In the genomic region with DNA sequence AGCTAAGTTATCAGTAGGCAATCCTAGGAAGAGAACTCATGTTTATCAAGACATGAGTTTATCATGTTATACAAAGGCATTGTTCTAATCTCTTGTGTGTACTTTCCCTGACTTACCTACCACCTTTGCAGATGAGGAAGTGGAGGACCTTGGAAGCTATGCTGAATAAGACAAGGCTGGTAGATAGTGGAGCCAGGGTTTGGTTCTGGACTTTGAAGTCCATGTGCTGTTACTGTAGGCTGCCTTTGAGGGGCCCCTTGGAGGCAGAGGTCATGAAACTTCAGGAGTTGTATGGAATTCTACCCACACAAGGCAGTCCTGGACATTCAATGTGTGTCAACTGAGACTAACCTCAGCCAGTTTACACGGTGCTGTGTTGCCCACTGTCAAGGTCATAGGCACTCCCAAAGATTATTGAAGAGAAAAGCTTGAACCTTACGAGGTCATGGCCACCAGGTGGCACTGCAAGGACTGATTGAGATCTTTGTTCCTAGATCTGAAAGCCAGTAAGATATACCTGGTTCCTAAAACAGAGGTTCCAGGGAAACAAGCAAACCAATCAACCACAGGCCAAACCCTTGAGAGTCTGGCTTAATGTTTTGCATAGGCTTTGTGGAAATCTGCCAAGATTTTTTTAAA, we compare ENCODE assay signal across 8 mouse cellular contexts.
DNase-seq lines count a peak whose midpoint lies in the region; ATAC-seq lines count a peak whose summit lies in the region.

No protein-coding gene starts in this region.

- intact Hi-C loops in left cerebral cortex, postnatal 14 days (cut with DNase I): loop anchor here (5.0 to 10.0 kb wide), 2 partner anchors 69 to 129 kb away; partner anchors contain the start of genes Dapk2 and Herc1

- ATAC-seq in hematopoietic stem cell, adult 5-6 weeks (replicated peaks in 1 of 2; ENCODE audit: insufficient read depth in 1 of 2, low FRiP score in 2 of 2, low TSS enrichment in 1 of 2, low read depth in 1 of 2, poor library complexity in 2 of 2, severe bottlenecking in 2 of 2): peak; percentile 62 to 65; a peak in 2 of 4 replicates
- peak; percentile 37; the same call in 1 of the 2 replicates for ATAC-seq in neutrophil, adult 5-6 weeks (ENCODE audit: extremely low read depth, insufficient number of reproducible peaks, low FRiP score, poor library complexity, severe bottlenecking)

- peak; percentile 47 for DNase-seq in ovary, postnatal 14 days (ENCODE audit: low spot score)
- DNase-seq in ovary, postnatal 10 days (ENCODE audit: low spot score): no peak
- DNase-seq in adrenal gland, postnatal 10 days: peak; percentile 84
- peak; percentile 88 for DNase-seq in embryo, embryonic 11 days
- DNase-seq in left cerebral cortex, postnatal 14 days (ENCODE audit: low spot score in 2 of 2): peak; percentile 52 to 75
- peak; percentile 67 for DNase-seq in urinary bladder, postnatal 25 days (ENCODE audit: low spot score)
